Mouse (Mus musculus): ENCODE results near the gene Rasal1. TPM values are rescaled to one million over a fixed set of nuclear protein-coding genes. Genes with fewer than 3 reads are reported as not detected.

The Rasal1 gene
- polyA plus RNA-seq, 1 experiment from 2014 or later = 0.58 TPM

GRCm38 (mm10) chr5:120714314-120714713, 65.7 kb downstream of the Rasal1 start:
- Histone ChIP-seq H3K9ac (no peak overlapping the region), H3K27me3 (peaks cover 58% of the 10 kb centered on the region), H3K9me3 (replicated peaks) (no peaks in the 10 kb centered on the region), H3K27ac (no peak overlapping the region), H3K36me3 (no peaks in the 10 kb centered on the region), H3K4me3 (replicated peaks) (no peak overlapping the region), H3K4me2 (peak overlapping the region; percentile 28), H3K4me1 (peaks cover 33% of the 10 kb centered on the region)
- no peak for ATAC-seq (replicated peaks; ENCODE audit: low FRiP score)
- WGBS = 4% methylated on average over 16 of the region's 16 CpGs

GRCm38 (mm10) chr5:120717136-120717535, 68.5 kb downstream of the Rasal1 start:
- Histone ChIP-seq H3K27me3 (peaks cover 30% of the 10 kb centered on the region), H3K4me3 (replicated peaks) (no peak overlapping the region), H3K9ac (no peak overlapping the region), H3K4me1 (peaks cover 8% of the 10 kb centered on the region), H3K4me2 (no peak overlapping the region), H3K9me3 (replicated peaks) (no peaks in the 10 kb centered on the region), H3K27ac (no peak overlapping the region), H3K36me3 (no peaks in the 10 kb centered on the region)
- WGBS = 70% methylated on average over 10 of the region's 10 CpGs
- ATAC-seq (replicated peaks; ENCODE audit: low FRiP score) = no peak

GRCm38 (mm10) chr5:120718600-120719378, 70.2 kb downstream of the Rasal1 start:
- peaks cover 8% of the 10 kb centered on the region for H3K4me1 ChIP-seq
- 50% methylated on average over 15 of the region's 15 CpGs for WGBS
- no peak overlapping the region for H3K4me2 ChIP-seq
- H3K9me3 ChIP-seq (replicated peaks) = no peaks in the 10 kb centered on the region
- peaks cover 15% of the 10 kb centered on the region for H3K27me3 ChIP-seq
- no peaks in the 10 kb centered on the region for H3K36me3 ChIP-seq
- no peak overlapping the region for H3K4me3 ChIP-seq (replicated peaks)
- H3K27ac ChIP-seq = no peak overlapping the region
- H3K9ac ChIP-seq = no peak overlapping the region
- ATAC-seq (replicated peaks; ENCODE audit: low FRiP score) = 0 out of 2 replicates have a peak, but pooled peaks have one; percentile 25

GRCm38 (mm10) chr5:120721005-120721404, 72.4 kb downstream of the Rasal1 start:
- no peak overlapping the region for H3K4me3 ChIP-seq (replicated peaks)
- H3K27ac ChIP-seq = no peak overlapping the region
- no peak overlapping the region for H3K9ac ChIP-seq
- H3K36me3 ChIP-seq = no peaks in the 10 kb centered on the region
- H3K9me3 ChIP-seq (replicated peaks) = no peaks in the 10 kb centered on the region
- no peaks in the 10 kb centered on the region for H3K27me3 ChIP-seq
- H3K4me1 ChIP-seq = peaks cover 8% of the 10 kb centered on the region
- 56% methylated on average over 7 of the region's 7 CpGs for WGBS
- no peak for ATAC-seq (replicated peaks; ENCODE audit: low FRiP score)
- no peak overlapping the region for H3K4me2 ChIP-seq

- Histone ChIP-seq H3K36me3 (no peaks in the 10 kb centered on the region), H3K4me1 (no peaks in the 10 kb centered on the region), H3K9ac (no peak overlapping the region), H3K27ac (no peak overlapping the region), H3K9me3 (replicated peaks) (no peaks in the 10 kb centered on the region), H3K27me3 (peaks cover under 1% of the 10 kb centered on the region; the same call in 1 of the 2 replicates), H3K4me3 (replicated peaks) (no peak overlapping the region), H3K4me2 (no peak overlapping the region)
- 57% methylated on average over 12 of the region's 12 CpGs for WGBS
- no peak for ATAC-seq (replicated peaks; ENCODE audit: low FRiP score)
Observed at GRCm38 (mm10) chr5:120725811-120726455, 77.3 kb downstream of the Rasal1 start.

Other genes with a start within 250 kb of the Rasal1 start
- gene Lhx5, start 217.1 kb upstream of the Rasal1 start, polyA plus RNA-seq (2015; fragmentation: Nextera tagmentation; extraction: Ambion mirVana) = not detected in 2 replicates
- 11.2 and 14.4 TPM in 2 replicates for gene Sdsl, start 176.0 kb upstream of the Rasal1 start, polyA plus RNA-seq (2015; fragmentation: Nextera tagmentation; extraction: Ambion mirVana)
- not detected in 2 replicates for gene Sds, start 172.3 kb upstream of the Rasal1 start, polyA plus RNA-seq (2015; fragmentation: Nextera tagmentation; extraction: Ambion mirVana)
- 50.8 and 60.0 TPM in 2 replicates for gene Plbd2, start 145.2 kb upstream of the Rasal1 start, polyA plus RNA-seq (2015; fragmentation: Nextera tagmentation; extraction: Ambion mirVana)
- gene Slc8b1, start 137.6 kb upstream of the Rasal1 start, polyA plus RNA-seq (2015; fragmentation: Nextera tagmentation; extraction: Ambion mirVana) = 9.4 and 9.7 TPM in 2 replicates
- 32.9 and 36.0 TPM in 2 replicates for gene Tpcn1, start 60.1 kb upstream of the Rasal1 start, polyA plus RNA-seq (2015; fragmentation: Nextera tagmentation; extraction: Ambion mirVana)
- 0.82 and 0.90 TPM in 2 replicates for gene Iqcd, start 59.8 kb upstream of the Rasal1 start, polyA plus RNA-seq (2015; fragmentation: Nextera tagmentation; extraction: Ambion mirVana)
- gene Rita1, start 36.2 kb upstream of the Rasal1 start, polyA plus RNA-seq (2015; fragmentation: Nextera tagmentation; extraction: Ambion mirVana) = 15.3 and 16.1 TPM in 2 replicates
- 47.2 and 52.2 TPM in 2 replicates for gene Ddx54, start 36.1 kb upstream of the Rasal1 start, polyA plus RNA-seq (2015; fragmentation: Nextera tagmentation; extraction: Ambion mirVana)
- not detected in 2 replicates for gene Cfap73, start 14.6 kb upstream of the Rasal1 start, polyA plus RNA-seq (2015; fragmentation: Nextera tagmentation; extraction: Ambion mirVana)
- 7.5 and 8.5 TPM in 2 replicates for gene Dtx1, start 63.1 kb downstream of the Rasal1 start, polyA plus RNA-seq (2015; fragmentation: Nextera tagmentation; extraction: Ambion mirVana)
- 0.36 and 0.50 TPM in 2 replicates for gene Oas2, start 101.0 kb downstream of the Rasal1 start, polyA plus RNA-seq (2015; fragmentation: Nextera tagmentation; extraction: Ambion mirVana)
- 0.15 and 0.18 TPM in 2 replicates for gene Oas3, start 128.8 kb downstream of the Rasal1 start, polyA plus RNA-seq (2015; fragmentation: Nextera tagmentation; extraction: Ambion mirVana)
- not detected in 2 replicates for gene Oas1e, start 146.7 kb downstream of the Rasal1 start, polyA plus RNA-seq (2015; fragmentation: Nextera tagmentation; extraction: Ambion mirVana)
- 0.27 and 0.49 TPM in 2 replicates for gene Oas1c, start 163.7 kb downstream of the Rasal1 start, polyA plus RNA-seq (2015; fragmentation: Nextera tagmentation; extraction: Ambion mirVana)
- gene Oas1f, start 198.6 kb downstream of the Rasal1 start, polyA plus RNA-seq (2015; fragmentation: Nextera tagmentation; extraction: Ambion mirVana) = 0.10 TPM in 1 of 2 replicates, not detected in the other
- gene Oas1h, start 212.6 kb downstream of the Rasal1 start, polyA plus RNA-seq (2015; fragmentation: Nextera tagmentation; extraction: Ambion mirVana) = not detected in 2 replicates
- 0.68 and 0.81 TPM in 2 replicates for gene Oas1g, start 238.8 kb downstream of the Rasal1 start, polyA plus RNA-seq (2015; fragmentation: Nextera tagmentation; extraction: Ambion mirVana)

All from kidney, embryonic 15.5 days (tissue).